Mouse (Mus musculus) ES-E14 (cell line): Measurements from ENCODE around the gene 1700102P08Rik. TPM values are rescaled to one million over a fixed set of nuclear protein-coding genes. Genes with fewer than 3 reads are reported as not detected.

Experiments
- DNase-seq: peaks from one replicate; pipeline ENCODE4 v3.0.0-alpha.2; 2013; ENCODE audit warnings: low read depth, low spot score
- H3K27ac ChIP-seq: 2 replicates; pipeline ENCODE4 v1.5.1; 2012; ENCODE audit warnings: low read depth, mild to moderate bottlenecking, low read length, moderate library complexity, mixed read lengths; ENCODE audit not compliant: poor library complexity, insufficient read depth, severe bottlenecking
- H3K36me3 ChIP-seq: 2 replicates; pipeline ENCODE4 v1.6.1; 2012; ENCODE audit warnings: mild to moderate bottlenecking, low read length, moderate library complexity, mixed read lengths; ENCODE audit not compliant: control insufficient read depth, poor library complexity, insufficient read depth, severe bottlenecking
- H3K4me1 ChIP-seq, 2 experiments: fragments of 150-350 bp in 1 of 2; sonication (generic) in 1 of 2; 2 replicates each; pipeline ENCODE4 v1.6.1; 2012; ENCODE audit warnings: low read length in 2 of 2, mild to moderate bottlenecking in 1 of 2, mixed read lengths in 1 of 2; ENCODE audit not compliant: control insufficient read depth in 2 of 2, insufficient read depth in 2 of 2, poor library complexity in 1 of 2
- H3K4me3 ChIP-seq, 2 experiments: fragments of 150-350 bp in 1 of 2; sonication (generic) in 1 of 2; 2 replicates each; pipeline ENCODE4 v1.5.1; 2012; ENCODE audit warnings: low read length in 2 of 2, low read depth in 1 of 2, mild to moderate bottlenecking in 1 of 2, mixed read lengths in 1 of 2; ENCODE audit not compliant: insufficient read depth in 1 of 2, poor library complexity in 1 of 2, severe bottlenecking in 1 of 2
- H3K9ac ChIP-seq: 2 replicates; pipeline ENCODE4 v1.6.1; 2012; ENCODE audit warnings: low read depth, mild to moderate bottlenecking, low read length, mixed read lengths; ENCODE audit not compliant: poor library complexity, insufficient read depth, severe bottlenecking
- H3K9me3 ChIP-seq: fragments of 150-350 bp; sonication (generic); 2 replicates; pipeline ENCODE4 v1.6.1; 2012; ENCODE audit warnings: low read depth, mild to moderate bottlenecking, low read length; ENCODE audit not compliant: control insufficient read depth, insufficient read depth
- CHD2 ChIP-seq: IDR thresholded peaks from 2 replicates; pipeline ENCODE4 v1.6.1; 2014; ENCODE audit warnings: mild to moderate bottlenecking, low read depth, low read length, inconsistent platforms
- HCFC1 ChIP-seq: IDR thresholded peaks from 2 replicates; pipeline ENCODE4 v1.6.1; 2012; ENCODE audit warnings: low read length, inconsistent platforms, borderline replicate concordance; ENCODE audit not compliant: insufficient read depth
- MAFK ChIP-seq: IDR thresholded peaks from 2 replicates; pipeline ENCODE4 v1.6.1; 2014; ENCODE audit warnings: mild to moderate bottlenecking, low read depth, low read length, inconsistent platforms; ENCODE audit not compliant: insufficient read depth
- ZC3H11A ChIP-seq: IDR thresholded peaks from 2 replicates; pipeline ENCODE4 v1.6.1; 2012; ENCODE audit warnings: low read depth, mild to moderate bottlenecking, inconsistent platforms, low read length, borderline replicate concordance
- ZNF384 ChIP-seq: IDR thresholded peaks from 2 replicates; pipeline ENCODE4 v1.6.1; 2012; ENCODE audit warnings: low read depth, low read length, inconsistent platforms
- in situ Hi-C, 2 experiments: fragments of 600-800 bp; cut with MboI; formaldehyde crosslinking; loops; one replicate each; pipeline ENCODE4 v1.15.1; 2025; ENCODE audit warnings: low sequenced_read_pairs in 2 of 2, inconsistent platforms in 1 of 2; ENCODE audit not compliant: unreplicated experiment in 2 of 2
- total RNA-seq: library from RNA; depleted of rRNA; stranded (reverse); fragments of 300-350 nt; gene quantifications from 2 replicates; pipeline ENCODE4 v1.2.3, GENCODE M21; 2012

The 1700102P08Rik gene
- total RNA-seq, 1 experiment = 1.5 TPM

GRCm38 (mm10) chr9:108347540-108348289, 44.9 kb upstream of the 1700102P08Rik start, which contains the start of gene Usp4:
Gene Usp4 (plus strand): TSS chr9:108347853.
- H3K4me3 ChIP-seq = peak within 1 kb of the TSS; percentile 74 to 83
- DNase-seq = no peak
- peak; percentile 53; the same call in 1 of the 2 replicates for TF ChIP-seq HCFC1
- TF ChIP-seq CHD2 = no peak

DNA sequence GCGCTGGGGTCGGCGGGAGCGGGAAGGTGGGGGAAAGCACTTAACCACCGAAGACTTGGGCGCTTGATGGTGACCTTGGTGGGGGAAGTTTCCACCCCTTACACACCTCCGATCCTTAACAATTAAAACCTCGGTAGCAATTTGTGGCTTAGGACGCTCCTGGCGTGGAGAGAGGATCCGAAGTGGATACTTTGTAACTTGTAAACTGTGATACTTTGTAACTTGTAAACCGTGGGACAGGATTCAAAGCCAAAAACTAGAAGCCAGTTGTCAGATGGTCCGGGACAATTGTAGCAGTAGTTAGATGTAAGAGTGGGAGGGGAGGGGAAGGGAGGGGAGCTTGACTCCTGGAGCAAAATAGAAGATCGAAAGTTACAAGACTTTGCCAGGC, 44.3 kb upstream of the 1700102P08Rik start:
- Histone ChIP-seq H3K9me3 (no peaks in the 10 kb centered on the region), H3K4me1 (peaks cover 5% of the 10 kb centered on the region in 2 experiments), H3K4me3 (peak overlapping the region; percentile 74 to 83), H3K27ac (no peak overlapping the region), H3K36me3 (peaks cover 12% of the 10 kb centered on the region), H3K9ac (peak overlapping the region; percentile 76)
- no peak for DNase-seq
- in situ Hi-C loops = no loop called here
- no peak for TF ChIP-seq MAFK
- TF ChIP-seq HCFC1 = no peak
- TF ChIP-seq ZNF384 = no peak
- TF ChIP-seq ZC3H11A = no peak

More at GRCm38 (mm10) chr9:108347540-108348289, 44.9 kb upstream of the 1700102P08Rik start, which contains the start of gene Usp4:
- peak within 1 kb of the TSS; percentile 84 for H3K9ac ChIP-seq
- in situ Hi-C loops = no loop called here
- peaks cover 11% of the 10 kb centered on the region for H3K36me3 ChIP-seq
- H3K4me1 ChIP-seq = peaks cover 5% of the 10 kb centered on the region in 2 experiments
- peak within 1 kb of the TSS; percentile 28; the same call in 1 of the 2 replicates for H3K27ac ChIP-seq
- H3K9me3 ChIP-seq = no peaks in the 10 kb centered on the region

GRCm38 (mm10) chr9:108349727-108350126, 42.9 kb upstream of the 1700102P08Rik start:
- no peaks in the 10 kb centered on the region for H3K9me3 ChIP-seq
- DNase-seq = no peak
- peaks cover 5% of the 10 kb centered on the region in 2 experiments for H3K4me1 ChIP-seq
- H3K27ac ChIP-seq = no peak overlapping the region
- H3K9ac ChIP-seq = no peak overlapping the region
- TF ChIP-seq CHD2 (no peak), MAFK (no peak), HCFC1 (no peak), ZNF384 (no peak), ZC3H11A (no peak)
- no peak overlapping the region for H3K4me3 ChIP-seq
- H3K36me3 ChIP-seq = peaks cover 16% of the 10 kb centered on the region
- in situ Hi-C loops = no loop called here

DNA sequence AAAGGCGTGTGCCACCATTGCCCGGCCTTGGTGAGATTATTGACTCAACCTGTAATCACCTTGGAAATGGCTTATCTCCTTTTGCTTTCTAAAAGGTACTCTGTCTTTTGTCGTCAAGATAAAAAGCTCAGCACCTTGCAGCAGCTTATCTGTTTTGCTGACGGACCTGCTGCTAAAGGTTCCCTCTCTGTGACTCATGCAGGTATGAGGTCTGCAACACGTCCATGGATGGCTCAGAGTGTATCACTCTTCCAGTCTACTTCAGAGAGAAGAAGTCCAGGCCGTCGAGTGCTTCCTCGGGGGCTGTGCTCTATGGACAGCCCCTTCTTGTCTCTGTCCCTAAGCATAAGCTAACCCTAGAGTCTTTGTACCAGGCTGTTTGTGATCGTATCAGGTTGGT, 14.4 kb upstream of the 1700102P08Rik start:
- no peak overlapping the region for H3K4me3 ChIP-seq
- in situ Hi-C loops = no loop called here
- H3K36me3 ChIP-seq = peaks cover 40% of the 10 kb centered on the region
- no peak overlapping the region for H3K9ac ChIP-seq
- TF ChIP-seq ZC3H11A (no peak), ZNF384 (no peak), HCFC1 (no peak), MAFK (no peak), CHD2 (no peak)
- H3K4me1 ChIP-seq = no peaks in the 10 kb centered on the region
- no peak overlapping the region for H3K27ac ChIP-seq
- DNase-seq = no peak
- no peaks in the 10 kb centered on the region for H3K9me3 ChIP-seq

GRCm38 (mm10) chr9:108378736-108379135, 13.9 kb upstream of the 1700102P08Rik start:
- H3K36me3 ChIP-seq = peaks cover 36% of the 10 kb centered on the region
- TF ChIP-seq ZC3H11A (no peak), CHD2 (no peak), HCFC1 (no peak), MAFK (no peak), ZNF384 (no peak)
- in situ Hi-C loops = no loop called here
- H3K9me3 ChIP-seq = no peaks in the 10 kb centered on the region
- H3K9ac ChIP-seq = no peak overlapping the region
- H3K4me3 ChIP-seq = no peak overlapping the region
- H3K27ac ChIP-seq = no peak overlapping the region
- DNase-seq = no peak
- no peaks in the 10 kb centered on the region for H3K4me1 ChIP-seq
